Mouse (Mus musculus) C2C12 (cell line): ENCODE data around the gene Lsm14b.

Experiments
- CEBPB ChIP-seq: IDR thresholded peaks from one replicate; pipeline ENCODE4 v1.6.1; 2011; ENCODE audit warnings: low read depth, mild to moderate bottlenecking, control low read depth, moderate library complexity
- CTCF ChIP-seq: IDR thresholded peaks from one replicate; pipeline ENCODE4 v1.5.1; 2011; ENCODE audit not compliant: control insufficient read depth, insufficient read depth, insufficient read length
- FOSL1 ChIP-seq: IDR thresholded peaks from one replicate; pipeline ENCODE4 v1.8.0; 2011; ENCODE audit warnings: mild to moderate bottlenecking, low read length; ENCODE audit not compliant: poor library complexity, insufficient read depth, severe bottlenecking
- MAX ChIP-seq: IDR thresholded peaks from one replicate; pipeline ENCODE4 v1.6.1; 2011; ENCODE audit warnings: mild to moderate bottlenecking, control low read depth
- MYOD1 ChIP-seq: IDR thresholded peaks from one replicate; pipeline ENCODE4 v1.6.1; 2011; ENCODE audit warnings: low read depth; ENCODE audit not compliant: control insufficient read depth, insufficient read length
- MYOG ChIP-seq: IDR thresholded peaks from one replicate; pipeline ENCODE4 v1.6.1; 2011; ENCODE audit not compliant: control insufficient read depth, insufficient read length; ENCODE audit errors: extremely low read depth
- USF1 ChIP-seq: IDR thresholded peaks from one replicate; pipeline ENCODE4 v1.6.1; 2011; ENCODE audit warnings: low read depth, mild to moderate bottlenecking, control low read depth, moderate library complexity

GRCm38 (mm10) chr2:180077622-180078021, 52.8 kb downstream of the Lsm14b start:
- TF ChIP-seq CTCF (no peak), MAX (no peak), USF1 (no peak), CEBPB (no peak), MYOD1 (no peak), MYOG (no peak), FOSL1 (no peak)
